In the genomic region with DNA sequence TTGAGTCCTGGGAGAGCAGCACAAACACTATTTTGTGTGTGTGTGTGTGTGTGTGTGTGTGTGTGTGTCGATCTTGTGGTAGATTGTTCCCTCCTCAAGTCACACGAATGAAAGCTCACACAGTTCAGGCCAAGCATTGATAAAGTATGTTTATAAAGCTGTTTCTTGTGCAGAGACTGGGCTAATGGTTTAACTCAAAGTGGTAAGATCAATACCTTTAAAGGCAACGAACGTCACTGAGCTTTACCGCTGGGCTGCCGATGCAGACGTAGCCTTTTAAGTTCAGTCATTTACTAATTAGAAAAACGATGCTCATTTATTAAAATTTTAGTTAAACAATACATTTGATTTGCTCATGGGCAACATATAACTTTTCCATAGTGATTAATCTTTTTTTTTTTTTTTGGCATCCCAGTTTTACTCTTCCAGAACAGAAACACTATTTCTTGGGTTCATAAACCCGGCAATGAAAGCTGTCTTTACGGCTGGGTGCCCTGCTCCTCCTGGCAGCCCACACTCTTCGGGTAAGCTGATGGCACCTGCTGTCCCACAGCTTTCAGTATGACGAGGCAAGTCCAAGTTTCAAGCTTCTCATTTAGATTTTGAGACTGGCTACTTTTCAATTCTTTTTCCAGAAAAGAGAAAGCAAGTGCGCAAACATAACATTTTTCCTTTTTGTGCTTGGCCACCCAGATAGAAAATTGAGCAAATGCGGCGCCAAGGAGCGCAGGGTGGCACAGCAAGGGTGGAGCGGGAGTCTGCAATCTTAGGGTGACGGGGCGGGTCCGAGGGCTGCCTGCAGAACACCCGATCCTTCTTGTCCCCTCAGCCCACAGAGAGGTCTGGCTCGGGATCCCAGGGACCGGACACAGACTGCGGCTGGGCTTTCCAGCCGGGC, we compare ENCODE assay signal across 8 mouse cellular contexts. TPM values are rescaled to one million over a fixed set of nuclear protein-coding genes. Genes with fewer than 3 reads are reported as not detected.
DNase-seq lines count a peak whose midpoint lies in the region; ATAC-seq and TF ChIP-seq lines count a peak whose summit lies in the region.

No protein-coding gene starts in this region.

- 0 out of 2 replicates have a peak, but pooled peaks cover 12% of the 10 kb centered on the region for H3K4me1 ChIP-seq in forebrain, postnatal 0 days (ENCODE audit: insufficient read depth)
- H3K4me1 ChIP-seq in liver, embryonic 16.5 days (ENCODE audit: control insufficient read depth, low read depth, low read length) = peaks cover 15% of the 10 kb centered on the region

- no peak for TF ChIP-seq CTCF in forebrain, postnatal 0 days (IDR thresholded peaks at IDR 0.05; ENCODE audit: low read depth)

- H3K27ac ChIP-seq in forebrain, postnatal 0 days (ENCODE audit: low read depth, low read length) = peak overlapping the region; percentile 99
- peak overlapping the region; percentile 97 for H3K27ac ChIP-seq in liver, embryonic 16.5 days (ENCODE audit: low read length)

- WGBS in forebrain, postnatal 0 days = 4% methylated on average over 25 of the region's 25 CpGs
- WGBS in liver, embryonic 16.5 days (ENCODE audit: insufficient replicate concordance) = 9% methylated on average over 25 of the region's 25 CpGs

- H3K36me3 ChIP-seq in forebrain, postnatal 0 days (ENCODE audit: insufficient read depth) = no peaks in the 10 kb centered on the region
- H3K36me3 ChIP-seq in liver, embryonic 16.5 days (ENCODE audit: control insufficient read depth, insufficient read depth) = no peaks in the 10 kb centered on the region

- peak overlapping the region; percentile 70 for H3K4me2 ChIP-seq in forebrain, postnatal 0 days (ENCODE audit: low read depth)
- peak overlapping the region; percentile 96 for H3K4me2 ChIP-seq in liver, embryonic 16.5 days (ENCODE audit: low read depth, low read length)

- DNase-seq in cerebellum, adult 9-10 months = peak; percentile 32
- DNase-seq in cerebellum, adult 11-12 months = no peak
- peak; percentile 33 for DNase-seq in retina, postnatal 1 day
- DNase-seq in retina, embryonic 14.5 days (ENCODE audit: low spot score) = no peak
- peak; percentile 50 for DNase-seq in forebrain, postnatal 0 days
- DNase-seq in testis, postnatal 14 days (ENCODE audit: low spot score) = peak; percentile 12
- DNase-seq in T-cell, adult 2 months (ENCODE audit: low spot score) = no peak

- H3K9me3 ChIP-seq in forebrain, postnatal 0 days (ENCODE audit: low read length) = no peaks in the 10 kb centered on the region
- H3K9me3 ChIP-seq in liver, embryonic 16.5 days (replicated peaks; ENCODE audit: control insufficient read depth, low read length) = no peaks in the 10 kb centered on the region

- H3K9ac ChIP-seq in forebrain, postnatal 0 days = peak overlapping the region; percentile 99
- peak overlapping the region; percentile 98 for H3K9ac ChIP-seq in liver, embryonic 16.5 days (ENCODE audit: low read depth, low read length)

- peak overlapping the region; percentile 99 for H3K4me3 ChIP-seq in forebrain, postnatal 0 days (ENCODE audit: low read depth, low read length)
- H3K4me3 ChIP-seq in liver, embryonic 16.5 days (ENCODE audit: low read depth, low read length) = peak overlapping the region; percentile 94

- H3K27me3 ChIP-seq in forebrain, postnatal 0 days (ENCODE audit: insufficient read depth, low read length) = no peaks in the 10 kb centered on the region
- no peaks in the 10 kb centered on the region for H3K27me3 ChIP-seq in liver, embryonic 16.5 days (ENCODE audit: control insufficient read depth, insufficient read depth, low read depth, low read length)

- ATAC-seq in forebrain, postnatal 0 days = peak; percentile 71
- ATAC-seq in liver, embryonic 16.5 days (ENCODE audit: low read depth) = peak; percentile 75

RNA-seq across cellular contexts. Expression of a gene that starts 0.6 kb away (rescaled TPM):
- 56.7 and 82.3 TPM in 2 replicates for total RNA-seq in forebrain, postnatal 0 days (2014; rRNA removed)
- polyA plus RNA-seq in forebrain, postnatal 0 days (2015; fragmentation: Nextera tagmentation; extraction: Ambion mirVana) = 55.6 and 61.5 TPM in 2 replicates
- polyA plus RNA-seq in liver, embryonic 16.5 days (2015; fragmentation: Nextera tagmentation; extraction: Ambion mirVana) = 66.5 and 71.7 TPM in 2 replicates

Comparison
In these comparisons a context has a peak if more than half of its experiments do, and no peak if none do; other contexts are left out.
1. DNase-seq: peak in cerebellum, adult 9-10 months (single experiment), retina, postnatal 1 day (single experiment), forebrain, postnatal 0 days (single experiment) and testis, postnatal 14 days (single experiment); none in cerebellum, adult 11-12 months (single experiment), retina, embryonic 14.5 days (single experiment) and T-cell, adult 2 months (single experiment).